Mouse (Mus musculus) cerebellum, adult (tissue): ENCODE data around the gene Batf3.

ENCODE experiments used
- ATAC-seq: cut with Nextera tagmentation; 2 replicates; pipeline ENCODE4 v1.9.2; 2017; ENCODE audit warnings: mild to moderate bottlenecking, moderate library complexity, mixed read lengths; ENCODE audit not compliant: insufficient number of reproducible peaks, low FRiP score, low TSS enrichment

Gene Batf3

DNA sequence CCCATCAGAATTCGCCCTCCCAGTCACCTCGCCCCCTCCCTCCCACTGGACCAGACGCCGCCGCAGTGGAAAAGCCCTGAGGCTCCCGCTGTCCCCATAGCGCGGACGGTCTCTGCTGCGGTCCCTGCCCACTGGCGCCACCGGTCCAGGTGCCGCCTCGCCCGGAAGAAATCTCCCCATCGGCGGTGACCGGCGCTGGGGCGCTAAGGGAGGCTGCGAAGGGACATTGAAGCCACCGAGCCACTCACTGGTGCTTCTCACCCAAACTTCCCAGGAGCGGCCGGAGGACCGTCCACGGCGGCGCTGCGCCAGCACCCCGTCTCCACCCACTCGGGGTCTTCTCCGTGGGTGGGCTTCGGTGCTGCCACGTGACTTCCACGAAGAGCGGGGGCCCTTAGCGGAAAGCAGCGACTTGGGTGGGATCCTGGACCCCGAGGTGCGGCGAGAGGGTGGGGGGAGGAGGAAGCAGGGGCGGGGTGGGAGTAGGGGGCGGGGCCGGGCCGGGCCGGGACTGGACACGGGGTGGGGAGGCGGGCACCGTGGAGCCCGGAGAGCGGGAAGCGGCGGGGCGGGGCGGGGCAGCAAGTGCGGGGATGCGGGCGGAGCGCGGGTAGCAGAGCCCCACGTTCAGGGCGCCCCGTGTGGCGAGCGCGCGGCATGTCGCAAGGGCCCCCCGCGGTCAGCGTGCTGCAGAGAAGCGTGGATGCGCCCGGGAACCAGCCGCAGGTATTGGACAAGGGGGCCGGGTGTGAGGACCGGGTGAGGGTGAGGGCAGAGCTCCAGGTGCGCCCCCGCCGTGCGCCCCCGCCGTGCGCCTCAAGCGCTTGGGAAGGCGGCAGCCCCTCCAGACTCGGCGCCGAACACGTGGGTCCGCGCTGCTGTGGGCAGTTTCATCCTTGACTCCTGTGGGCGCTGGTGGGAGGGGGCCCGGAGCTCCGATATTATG lies at the start of gene Batf3:
Gene Batf3, plus strand, starts transcription at position 46 of the 946 bp plus-strand sequence.
- no peak for ATAC-seq

- ATAC-seq = no peak
Observed at GRCm38 (mm10) chr1:191053555-191053954, 44.1 kb upstream of the Batf3 start.

DNA sequence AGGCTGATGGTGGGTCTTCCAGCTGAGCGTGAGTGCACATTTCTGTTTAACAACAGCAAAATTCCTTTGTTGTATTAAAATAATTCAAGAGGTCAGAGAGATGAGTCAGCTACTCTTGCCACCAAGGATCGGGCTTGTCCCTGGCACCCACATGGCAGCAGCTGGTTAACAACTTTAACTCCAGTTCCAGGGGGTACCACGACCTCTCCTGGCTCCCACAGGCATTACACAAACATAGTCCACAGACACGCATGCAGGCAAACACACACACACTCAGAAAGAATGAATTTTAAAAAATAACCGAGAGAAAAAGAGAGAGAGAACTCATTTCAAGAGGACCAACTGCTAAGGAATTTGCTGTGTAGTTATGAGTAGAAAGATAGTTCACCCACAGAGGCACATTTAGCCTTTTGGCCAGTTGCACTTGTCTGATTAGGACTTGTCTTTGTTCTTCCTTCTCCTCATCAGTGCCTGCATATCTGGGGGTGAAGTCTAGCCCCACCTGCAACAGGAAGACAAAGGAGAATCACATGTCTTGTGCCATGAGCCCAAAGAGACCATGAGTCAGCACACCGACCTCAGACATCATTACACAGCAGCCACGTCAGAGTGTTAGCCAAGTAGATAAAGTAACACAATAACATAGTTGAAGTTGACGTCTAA lies 42.6 kb upstream of the Batf3 start:
- ATAC-seq = no peak

DNA sequence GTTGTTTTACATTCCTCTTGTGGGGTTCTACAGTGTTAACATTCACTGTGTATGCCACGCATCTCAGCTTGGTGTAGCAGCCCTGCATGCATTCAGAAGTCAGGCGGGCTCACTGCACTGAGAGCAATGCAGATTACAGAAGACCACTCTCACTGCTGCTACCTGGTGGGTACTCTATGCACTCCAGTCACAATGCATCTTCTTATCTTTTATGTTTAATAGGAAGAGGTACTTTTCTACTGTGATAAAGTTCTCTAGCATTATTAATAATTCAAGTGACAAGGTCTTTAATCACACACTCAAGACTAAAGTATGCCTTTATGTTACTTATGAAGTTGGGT lies 42.1 kb upstream of the Batf3 start:
- no peak for ATAC-seq

GRCm38 (mm10) chr1:191057461-191057860 lies 40.2 kb upstream of the Batf3 start:
- ATAC-seq = no peak

DNA sequence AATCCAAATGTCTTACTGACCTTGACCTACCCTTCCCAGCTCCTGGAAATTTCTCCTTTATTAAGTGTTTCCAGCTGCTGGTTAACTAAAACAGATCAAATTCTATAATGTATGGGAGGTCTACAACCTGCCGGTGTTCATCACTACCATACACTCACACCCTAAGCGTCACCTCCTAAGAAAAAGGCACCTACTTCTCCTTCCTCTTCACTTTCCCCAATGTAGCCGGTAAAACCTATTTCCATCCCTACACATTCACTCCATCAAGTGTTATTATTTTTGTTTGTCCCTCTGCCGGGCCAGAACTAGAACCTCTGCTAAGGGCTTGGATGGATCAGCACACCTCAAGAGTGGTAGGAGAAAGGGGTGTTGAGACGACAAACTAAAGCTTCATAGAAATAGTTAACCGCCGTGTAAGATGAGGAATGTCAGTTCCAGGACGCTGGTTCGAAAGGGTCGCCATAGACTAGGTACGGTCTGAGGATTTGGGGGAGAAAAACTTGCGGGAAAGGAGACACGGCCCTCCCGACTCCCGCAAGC lies 35.3 kb upstream of the Batf3 start:
- ATAC-seq = no peak; the same call in 1 of the 2 replicates

DNA sequence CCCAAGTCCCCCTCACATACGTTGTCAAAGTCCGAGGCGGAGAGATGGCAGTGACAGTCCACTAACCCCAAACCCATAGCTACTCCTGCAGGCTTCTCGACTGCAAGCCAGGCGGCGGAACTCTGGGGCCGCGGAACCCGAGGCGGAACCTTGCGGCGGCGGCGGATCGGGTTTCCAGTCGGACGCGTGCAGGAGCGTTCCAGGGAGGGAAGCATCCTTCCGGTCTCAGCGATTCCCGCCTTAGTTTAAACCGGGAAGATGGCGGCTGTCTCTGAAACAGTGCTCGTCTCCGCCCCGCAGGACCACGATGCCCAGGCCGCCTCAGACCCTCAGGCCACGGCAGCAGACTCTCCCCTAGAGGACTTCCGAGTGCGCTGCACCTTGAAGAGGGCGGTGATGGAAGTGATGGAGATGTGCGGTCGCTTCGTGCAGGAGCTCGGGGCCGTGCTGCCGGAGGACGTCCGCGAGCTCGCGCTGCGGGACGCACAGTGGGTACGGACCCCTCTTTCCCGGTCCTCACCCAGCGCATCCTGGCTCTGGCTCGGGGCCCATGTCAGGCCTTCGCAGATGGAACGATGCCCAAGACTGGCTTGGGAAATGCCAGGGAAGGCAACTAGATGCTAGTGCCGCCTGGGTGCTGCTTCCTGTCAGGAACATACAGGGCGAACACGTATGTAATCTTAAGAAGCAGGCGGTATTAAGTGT lies 34.7 kb upstream of the Batf3 start, which contains the start of the genes Tatdn3 and Nsl1:
Gene Tatdn3, minus strand, starts transcription at position 152 of the 705 bp plus-strand sequence.
Gene Nsl1, plus strand, starts transcription at position 232 of the 705 bp plus-strand sequence.
- ATAC-seq = peak; percentile 90

GRCm38 (mm10) chr1:191063700-191064099 lies 33.9 kb upstream of the Batf3 start:
- ATAC-seq = no peak

DNA sequence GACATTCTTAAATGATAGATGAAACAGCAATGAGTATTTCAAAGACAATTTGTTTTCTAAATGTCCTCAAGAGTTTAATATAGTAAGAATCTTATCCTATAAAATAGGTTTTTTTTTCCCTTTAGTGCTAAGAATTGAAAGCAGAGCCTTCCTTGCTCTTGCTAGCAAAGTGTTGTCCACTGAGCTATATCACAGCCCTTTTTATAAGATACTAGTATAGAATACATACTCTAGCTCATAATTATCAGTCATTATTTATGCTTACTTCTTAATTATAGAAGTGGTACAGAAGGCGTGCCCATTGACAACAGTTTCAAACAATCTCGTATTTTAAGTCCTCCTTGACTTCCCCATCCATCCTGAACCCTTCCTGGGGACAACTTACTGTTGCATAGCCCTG lies 33.1 kb upstream of the Batf3 start:
- no peak for ATAC-seq

- no peak for ATAC-seq
Observed at GRCm38 (mm10) chr1:191065188-191065587, 32.5 kb upstream of the Batf3 start.

DNA sequence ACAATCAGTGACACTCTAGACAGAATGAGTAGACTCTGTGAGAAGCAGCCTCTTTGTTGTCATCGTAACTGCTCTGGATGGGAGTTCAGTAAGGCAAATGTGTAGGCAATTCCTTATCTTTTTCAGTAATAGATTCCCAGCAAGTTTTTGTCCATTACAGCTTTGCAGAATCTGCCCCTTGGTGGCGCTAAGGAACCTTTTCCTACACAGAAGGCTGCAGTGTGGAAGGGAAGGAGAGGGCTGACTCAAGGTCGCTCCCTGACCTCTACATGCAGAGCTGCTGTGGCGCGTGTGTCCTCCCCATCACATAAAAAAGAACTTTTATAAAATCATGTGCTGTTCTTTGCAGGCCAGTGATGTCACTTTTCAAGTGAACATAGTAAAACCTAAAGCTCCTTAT lies 29.3 kb upstream of the Batf3 start:
- no peak for ATAC-seq

DNA sequence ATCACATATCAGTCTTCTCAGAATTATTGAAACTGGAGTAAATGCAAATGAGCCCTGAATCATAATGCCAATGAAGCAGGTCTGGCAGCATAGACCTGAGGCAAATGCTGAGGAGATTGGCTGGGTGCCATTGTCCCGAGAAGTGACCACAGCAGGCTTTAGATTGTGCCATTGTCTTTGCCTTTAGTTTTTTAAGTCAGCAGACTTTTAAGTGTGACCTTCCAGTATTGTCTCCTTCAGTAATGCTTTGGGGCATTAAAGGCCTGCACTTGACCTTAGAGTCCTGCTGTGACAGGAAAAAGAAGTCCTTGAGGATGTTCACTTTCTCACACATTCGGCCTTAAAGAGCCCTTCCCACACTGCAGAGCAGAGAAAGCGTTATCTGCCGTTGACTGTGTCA lies 27.4 kb upstream of the Batf3 start:
- ATAC-seq = no peak

DNA sequence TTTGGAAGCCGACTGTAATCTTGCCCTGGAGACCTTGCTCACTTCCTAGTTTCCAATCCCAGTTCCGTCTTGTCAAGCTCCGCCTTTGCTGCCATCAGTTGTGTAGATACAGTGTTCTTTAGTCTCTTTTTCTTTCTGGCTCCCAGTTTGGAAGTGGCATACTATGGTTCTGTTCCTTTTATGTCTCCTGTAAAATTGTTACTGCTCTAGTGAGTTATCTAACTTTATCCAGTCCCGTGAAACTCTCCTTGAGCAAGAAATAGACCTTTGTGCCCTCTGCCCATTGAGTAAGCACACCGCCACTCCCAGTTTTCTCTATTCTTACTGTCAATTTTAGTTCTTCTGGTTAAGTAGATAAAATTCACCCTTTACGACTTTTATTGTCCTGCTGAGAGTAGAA lies 26.0 kb upstream of the Batf3 start:
- ATAC-seq = no peak

DNA sequence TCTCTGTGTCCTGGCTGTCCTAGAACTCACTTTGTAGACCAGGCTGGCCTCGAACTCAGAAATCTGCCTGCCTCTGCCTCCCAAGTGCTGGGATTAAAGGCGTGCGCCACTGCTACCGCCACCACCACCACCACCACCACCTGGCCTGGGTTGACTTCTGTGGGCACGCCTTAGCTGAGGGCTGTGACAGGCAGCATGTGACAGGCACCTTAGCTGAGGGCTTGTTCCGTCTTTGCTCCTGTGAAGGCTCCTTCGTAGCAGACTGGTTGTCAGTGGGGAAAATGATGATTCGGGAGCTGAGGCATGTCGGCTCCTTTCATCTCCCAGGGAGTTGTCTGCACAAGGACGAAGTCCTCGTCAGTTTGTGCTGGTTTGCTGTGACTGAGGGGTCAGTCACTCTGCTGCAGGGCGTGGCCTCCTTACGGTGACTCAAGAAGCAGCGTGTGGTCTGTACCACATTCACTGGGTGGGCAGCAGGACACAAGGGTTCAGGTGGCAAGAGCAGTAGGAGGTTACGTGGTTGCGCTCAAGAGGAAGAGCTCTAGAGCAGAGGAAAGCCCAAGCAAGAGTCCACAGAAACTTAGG lies 25.2 kb upstream of the Batf3 start:
- ATAC-seq = no peak

- ATAC-seq = no peak
Observed at GRCm38 (mm10) chr1:191073001-191073400, 24.6 kb upstream of the Batf3 start.

DNA sequence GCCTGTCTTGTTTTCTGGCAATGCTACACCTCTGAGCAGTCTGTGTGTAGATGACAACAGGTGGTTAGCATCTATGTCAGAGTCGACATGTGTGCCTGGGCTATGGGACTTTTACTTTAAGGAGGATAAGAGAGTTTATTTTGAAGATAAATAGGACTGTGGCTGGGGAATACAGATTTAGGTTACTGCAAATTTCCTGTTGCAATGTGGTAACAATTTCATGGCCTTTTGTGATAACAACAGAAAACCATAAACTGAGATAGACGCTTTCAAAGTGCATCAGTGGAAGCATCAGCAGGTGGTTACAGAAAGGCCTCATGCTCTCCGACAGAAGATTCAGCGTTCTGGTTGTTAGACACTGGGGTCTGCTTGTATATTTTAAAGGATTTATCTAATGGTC lies 24.2 kb upstream of the Batf3 start:
- ATAC-seq = no peak

GRCm38 (mm10) chr1:191075199-191075883 lies 22.3 kb upstream of the Batf3 start:
- ATAC-seq = peak; percentile 72

- ATAC-seq = no peak
Observed at GRCm38 (mm10) chr1:191083230-191083629, 14.4 kb upstream of the Batf3 start.

DNA sequence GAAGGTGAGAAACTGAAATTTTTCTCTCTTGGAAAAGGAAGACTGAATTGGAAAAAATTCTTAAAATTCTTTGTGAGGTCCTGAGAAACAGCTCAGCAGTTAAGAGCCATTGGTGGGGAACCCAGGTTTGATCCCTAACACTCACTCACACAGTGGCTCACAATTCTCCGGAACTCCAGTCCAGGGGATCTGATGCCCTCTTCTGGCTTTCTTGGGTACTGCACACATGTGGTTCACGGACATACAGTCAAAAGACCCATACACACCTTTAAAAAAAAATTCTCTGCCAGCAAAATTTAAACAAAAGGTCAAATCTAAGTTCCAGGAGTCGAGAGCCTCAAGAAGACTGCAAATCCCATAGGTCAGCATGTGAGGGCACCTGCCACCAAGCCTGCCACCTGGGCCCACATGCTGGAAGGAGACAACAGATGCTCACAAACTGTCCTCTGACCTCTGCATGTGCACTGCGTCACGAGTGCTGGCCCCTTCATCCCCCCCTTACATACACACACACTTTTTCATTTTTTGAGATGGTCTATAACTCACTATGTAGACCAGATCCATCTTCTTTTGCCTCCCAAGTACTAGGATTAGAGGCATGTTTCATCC lies 12.6 kb upstream of the Batf3 start:
- no peak for ATAC-seq
